20 mouse cellular contexts compared by ENCODE assay signal in genomic region chr3:152856095-152856494, GRCm38 (mm10).
DNase-seq lines count a peak whose midpoint lies in the region; ATAC-seq lines count a peak whose summit lies in the region.
"Had no signal": no experiment of that assay in that cellular context is flagged by ENCODE, and none has a peak within 500 bp of the region (broad histone marks: within the 10 kb centered on the region; RNA-seq: fewer than 3 reads in every experiment).

No protein-coding gene starts in this region.

- no peak overlapping the region for H3K4me2 ChIP-seq in forebrain, embryonic 13.5 days
- H3K4me2 ChIP-seq in forebrain, embryonic 11.5 days (ENCODE audit: low read depth, low read length, severe bottlenecking) = no peak overlapping the region
- no peak overlapping the region for H3K4me2 ChIP-seq in midbrain, embryonic 15.5 days
- no peak overlapping the region for H3K4me2 ChIP-seq in midbrain, embryonic 11.5 days
- no peak overlapping the region for H3K4me2 ChIP-seq in hindbrain, embryonic 14.5 days (replicated peaks)
- H3K4me2 ChIP-seq: limb, embryonic 15.5 days; lung, embryonic 14.5 days had no signal

- peaks cover 6% of the 10 kb centered on the region; the same call in 1 of the 2 replicates for H3K4me1 ChIP-seq in forebrain, embryonic 13.5 days
- H3K4me1 ChIP-seq in forebrain, embryonic 11.5 days (replicated peaks; ENCODE audit: control insufficient read depth, insufficient read depth, low read length) = 0 out of 2 replicates have a peak, but pooled peaks cover 2% of the 10 kb centered on the region
- peaks cover 17% of the 10 kb centered on the region for H3K4me1 ChIP-seq in midbrain, embryonic 15.5 days
- H3K4me1 ChIP-seq in midbrain, embryonic 11.5 days (ENCODE audit: control insufficient read depth, insufficient read depth, low read length) = no peaks in the 10 kb centered on the region
- peaks cover 17% of the 10 kb centered on the region for H3K4me1 ChIP-seq in hindbrain, embryonic 14.5 days (replicated peaks; ENCODE audit: control insufficient read depth, insufficient read depth, low read length)
- H3K4me1 ChIP-seq: limb, embryonic 15.5 days had no signal

- H3K4me3 ChIP-seq in forebrain, embryonic 13.5 days = no peak overlapping the region
- H3K4me3 ChIP-seq in forebrain, embryonic 11.5 days (ENCODE audit: low read depth, low read length) = no peak overlapping the region
- H3K4me3 ChIP-seq in midbrain, embryonic 15.5 days = no peak overlapping the region
- H3K4me3 ChIP-seq in midbrain, embryonic 11.5 days (ENCODE audit: low read depth, low read length) = no peak overlapping the region
- no peak overlapping the region for H3K4me3 ChIP-seq in hindbrain, embryonic 14.5 days (replicated peaks; ENCODE audit: low read length)
- H3K4me3 ChIP-seq: forebrain, embryonic 10.5 days; gastrocnemius, adult 2 months; heart, embryonic 10.5 days; limb, embryonic 15.5 days had no signal

- no peaks in the 10 kb centered on the region for H3K36me3 ChIP-seq in forebrain, embryonic 13.5 days (ENCODE audit: poor library complexity, severe bottlenecking)
- H3K36me3 ChIP-seq in forebrain, embryonic 11.5 days (ENCODE audit: control insufficient read depth, insufficient read depth, low read length) = no peaks in the 10 kb centered on the region
- H3K36me3 ChIP-seq in midbrain, embryonic 15.5 days (replicated peaks) = no peaks in the 10 kb centered on the region
- no peaks in the 10 kb centered on the region for H3K36me3 ChIP-seq in midbrain, embryonic 11.5 days (ENCODE audit: control insufficient read depth, insufficient read depth, low read length)
- no peaks in the 10 kb centered on the region for H3K36me3 ChIP-seq in hindbrain, embryonic 14.5 days (replicated peaks; ENCODE audit: control insufficient read depth, insufficient read depth)
- H3K36me3 ChIP-seq: forebrain, embryonic 10.5 days; heart, embryonic 10.5 days; limb, embryonic 15.5 days had no signal

- peak; percentile 31; the same call in 1 of the 2 replicates for ATAC-seq in forebrain, embryonic 13.5 days
- no peak for ATAC-seq in forebrain, embryonic 11.5 days (replicated peaks; ENCODE audit: low FRiP score)
- peak; percentile 32 for ATAC-seq in midbrain, embryonic 15.5 days (replicated peaks)
- no peak for ATAC-seq in midbrain, embryonic 11.5 days (ENCODE audit: low FRiP score)
- peak; percentile 66; the same call in 1 of the 2 replicates for ATAC-seq in hindbrain, embryonic 14.5 days (ENCODE audit: low FRiP score)
- ATAC-seq in neutrophil, adult 5-6 weeks (ENCODE audit: extremely low read depth, insufficient number of reproducible peaks, low FRiP score, poor library complexity, severe bottlenecking) = peak; percentile 35; the same call in 1 of the 2 replicates
- ATAC-seq: intestine, postnatal 0 days had no signal

- DNase-seq in forebrain, embryonic 11.5 days (ENCODE audit: low spot score) = no peak
- DNase-seq in midbrain, embryonic 11.5 days (ENCODE audit: low spot score, missing footprints) = no peak
- DNase-seq in hindbrain, embryonic 14.5 days (ENCODE audit: low spot score) = no peak
- no peak for DNase-seq in yolk sac, embryonic 10.5 days (ENCODE audit: low spot score)
- DNase-seq in layer of hippocampus, adult 9-11 months = no peak
- DNase-seq: adrenal gland, adult 2 months; cerebellum, adult 11-12 months; gastrocnemius, adult 2 months; kidney, postnatal 25 days; lung, embryonic 14.5 days; lung, postnatal 4 days; thymus, postnatal 25 days had no signal

- WGBS in forebrain, embryonic 13.5 days = 65% methylated on average over 10 of the region's 10 CpGs
- 71% methylated on average over 10 of the region's 10 CpGs for WGBS in forebrain, embryonic 11.5 days
- 46% methylated on average over 10 of the region's 10 CpGs for WGBS in midbrain, embryonic 15.5 days
- 67% methylated on average over 10 of the region's 10 CpGs for WGBS in midbrain, embryonic 11.5 days
- WGBS in hindbrain, embryonic 14.5 days = 40% methylated on average over 10 of the region's 10 CpGs

- H3K27ac ChIP-seq in forebrain, embryonic 13.5 days = no peak overlapping the region
- no peak overlapping the region for H3K27ac ChIP-seq in forebrain, embryonic 11.5 days (ENCODE audit: low read depth, low read length)
- H3K27ac ChIP-seq in midbrain, embryonic 15.5 days = no peak overlapping the region
- no peak overlapping the region for H3K27ac ChIP-seq in midbrain, embryonic 11.5 days (ENCODE audit: low read depth, low read length)
- peak overlapping the region; percentile 6; the same call in 1 of the 2 replicates for H3K27ac ChIP-seq in hindbrain, embryonic 14.5 days
- H3K27ac ChIP-seq: forebrain, embryonic 10.5 days; gastrocnemius, adult 2 months; heart, embryonic 10.5 days; limb, embryonic 15.5 days; liver, embryonic 14.5 days had no signal

- H3K9ac ChIP-seq in forebrain, embryonic 13.5 days = no peak overlapping the region
- H3K9ac ChIP-seq in forebrain, embryonic 11.5 days (ENCODE audit: low read length) = no peak overlapping the region
- no peak overlapping the region for H3K9ac ChIP-seq in midbrain, embryonic 15.5 days
- no peak overlapping the region for H3K9ac ChIP-seq in midbrain, embryonic 11.5 days (ENCODE audit: low read length)
- no peak overlapping the region for H3K9ac ChIP-seq in hindbrain, embryonic 14.5 days
- H3K9ac ChIP-seq: limb, embryonic 15.5 days; liver, embryonic 14.5 days; lung, embryonic 14.5 days had no signal

- no peaks in the 10 kb centered on the region for H3K27me3 ChIP-seq in forebrain, embryonic 13.5 days
- no peaks in the 10 kb centered on the region for H3K27me3 ChIP-seq in forebrain, embryonic 11.5 days (ENCODE audit: control insufficient read depth, insufficient read depth, low read length)
- no peaks in the 10 kb centered on the region for H3K27me3 ChIP-seq in midbrain, embryonic 15.5 days (replicated peaks)
- H3K27me3 ChIP-seq in midbrain, embryonic 11.5 days (ENCODE audit: control insufficient read depth, insufficient read depth, low read length) = no peaks in the 10 kb centered on the region
- H3K27me3 ChIP-seq in hindbrain, embryonic 14.5 days (ENCODE audit: control insufficient read depth, insufficient read depth, low read length) = no peaks in the 10 kb centered on the region
- H3K27me3 ChIP-seq: limb, embryonic 15.5 days had no signal

- H3K9me3 ChIP-seq in forebrain, embryonic 13.5 days (replicated peaks) = no peaks in the 10 kb centered on the region
- no peaks in the 10 kb centered on the region for H3K9me3 ChIP-seq in forebrain, embryonic 11.5 days (ENCODE audit: control insufficient read depth, low read length)
- H3K9me3 ChIP-seq in midbrain, embryonic 15.5 days = no peaks in the 10 kb centered on the region
- H3K9me3 ChIP-seq in midbrain, embryonic 11.5 days (ENCODE audit: control insufficient read depth, low read length) = no peaks in the 10 kb centered on the region
- H3K9me3 ChIP-seq in hindbrain, embryonic 14.5 days (ENCODE audit: control insufficient read depth, low read length) = no peaks in the 10 kb centered on the region
- H3K9me3 ChIP-seq: forebrain, embryonic 10.5 days; heart, embryonic 10.5 days; limb, embryonic 15.5 days had no signal

Comparison
In these comparisons a context has a peak if more than half of its experiments do, and no peak if none do; other contexts are left out.
1. ATAC-seq: peak in forebrain, embryonic 13.5 days (single experiment), midbrain, embryonic 15.5 days (single experiment), hindbrain, embryonic 14.5 days (single experiment) and neutrophil, adult 5-6 weeks (single experiment); none in forebrain, embryonic 11.5 days (single experiment) and midbrain, embryonic 11.5 days (single experiment).